Mouse (Mus musculus): ENCODE measurements at regions not wholly inside any gene's neighbourhood (a gene's known extent, or its start where the extent isn't known, plus 50 kb on each side); places are given as distances from the start of the nearest gene placed in this dataset.

DNA sequence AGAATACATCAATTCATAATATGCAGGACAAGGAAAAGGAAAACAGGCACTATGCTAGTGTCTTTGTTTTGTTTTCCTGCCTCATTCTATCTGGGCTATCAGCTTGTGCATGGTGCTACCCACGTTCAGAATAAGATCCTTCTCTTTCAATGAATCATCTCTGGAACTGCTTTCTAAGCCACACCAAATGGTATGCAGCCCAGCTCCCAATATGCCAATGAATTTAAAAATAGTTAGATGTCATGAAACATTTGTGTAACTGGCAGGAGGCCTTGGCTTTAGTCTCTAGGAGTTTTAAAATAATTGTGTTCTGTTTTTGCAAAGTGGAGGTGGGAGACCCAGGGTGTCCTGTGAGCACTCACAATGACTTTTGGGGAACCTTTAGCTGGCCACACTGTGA is 603.1 kb upstream of the Sema6d start:
- DNase-seq: no peak

DNA sequence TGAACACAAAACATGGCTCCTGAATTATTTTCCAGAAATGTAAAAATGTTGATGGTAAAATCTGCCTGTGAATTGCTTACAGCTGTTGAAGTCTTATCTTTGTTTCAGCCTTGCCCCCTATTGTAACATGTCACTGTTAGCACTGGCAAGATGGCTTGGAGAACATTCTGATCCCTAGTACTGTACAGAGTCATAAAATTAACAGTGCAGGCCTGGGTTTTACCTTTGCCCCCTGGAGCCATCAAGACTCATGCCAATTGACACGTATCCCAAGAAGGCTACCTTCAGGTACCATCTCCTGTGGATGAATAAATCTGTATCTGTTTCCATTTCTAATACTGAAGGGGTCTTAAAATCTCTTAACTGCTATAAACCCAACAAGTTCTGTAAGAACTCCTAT is 583.6 kb upstream of the Sema6d start:
- DNase-seq: no peak

DNA sequence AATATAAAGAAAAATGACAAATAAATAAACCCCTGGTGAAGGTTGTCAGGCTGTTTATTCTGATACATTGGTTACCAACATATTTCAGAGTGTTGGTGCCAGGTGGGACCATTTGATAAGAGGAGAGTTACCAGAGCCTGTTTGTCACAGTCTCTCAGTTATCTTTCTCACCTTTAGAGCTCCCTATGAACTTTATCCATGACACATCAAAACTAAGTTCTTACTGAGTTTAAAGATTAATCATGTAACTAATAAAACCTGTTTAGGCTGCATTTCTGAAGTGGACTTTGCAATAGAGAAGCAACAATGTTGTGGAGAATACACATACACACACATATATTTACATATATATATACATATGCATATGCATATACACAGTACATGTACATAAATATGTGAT is 582.7 kb upstream of the Sema6d start:
- DNase-seq: no peak

DNA sequence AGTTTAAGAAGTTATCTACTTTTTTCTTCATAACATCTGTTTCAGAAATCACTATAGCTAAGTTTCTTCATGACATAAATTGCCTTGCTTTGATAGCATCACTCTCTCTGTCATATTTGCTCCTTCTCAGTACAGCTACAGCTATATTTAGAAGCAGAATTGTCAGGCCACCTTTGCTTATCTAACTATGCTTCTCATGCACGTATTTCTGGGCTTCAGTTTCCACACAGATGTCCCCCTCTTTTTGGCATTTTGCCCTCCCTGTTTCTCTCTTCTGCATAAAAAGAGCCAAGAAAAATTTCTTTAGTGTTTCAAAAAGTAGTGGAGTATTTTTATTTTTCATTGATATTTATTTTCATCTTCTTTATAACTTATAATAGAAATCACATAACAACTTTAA is 560.9 kb upstream of the Sema6d start:
- no peak for DNase-seq

DNA sequence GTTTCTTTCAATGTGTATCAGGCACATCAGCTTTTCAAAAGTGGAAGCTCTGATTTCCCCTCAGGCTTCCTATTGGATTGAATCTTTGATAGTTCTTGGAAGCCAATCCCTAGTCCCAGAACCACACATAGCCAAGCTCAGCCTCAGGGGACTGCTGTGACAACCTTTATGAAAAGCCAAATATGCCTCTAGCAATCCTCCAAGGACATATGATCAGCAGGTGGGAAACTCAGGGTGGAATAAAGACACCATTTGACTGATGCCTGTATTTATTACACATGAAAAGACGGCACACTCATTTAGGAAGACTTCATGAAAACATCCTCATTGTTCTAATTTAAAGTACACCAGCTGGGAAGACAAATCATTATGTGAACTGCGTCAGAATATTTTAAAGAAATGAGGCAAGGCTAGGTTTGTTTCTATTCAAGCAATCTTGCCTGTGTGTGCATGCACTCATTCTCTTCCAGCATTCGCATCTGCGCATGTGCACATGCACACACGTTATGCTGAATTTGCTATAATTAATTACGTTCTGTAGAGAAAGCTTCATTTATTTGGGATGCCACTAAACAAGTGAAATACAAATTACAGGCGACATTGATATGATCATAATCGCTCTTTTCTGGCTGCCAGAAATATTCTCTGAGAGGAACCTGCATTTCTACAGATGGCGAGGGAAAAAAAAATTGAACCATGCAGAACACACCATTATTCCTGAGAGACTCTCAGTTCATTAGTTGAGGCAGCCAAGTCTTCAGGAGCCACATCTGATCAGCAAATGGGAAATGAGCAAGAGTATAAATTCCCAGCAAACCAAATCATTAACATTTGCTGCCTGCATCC is 556.6 kb upstream of the Sema6d start:
- no peak for DNase-seq

DNA sequence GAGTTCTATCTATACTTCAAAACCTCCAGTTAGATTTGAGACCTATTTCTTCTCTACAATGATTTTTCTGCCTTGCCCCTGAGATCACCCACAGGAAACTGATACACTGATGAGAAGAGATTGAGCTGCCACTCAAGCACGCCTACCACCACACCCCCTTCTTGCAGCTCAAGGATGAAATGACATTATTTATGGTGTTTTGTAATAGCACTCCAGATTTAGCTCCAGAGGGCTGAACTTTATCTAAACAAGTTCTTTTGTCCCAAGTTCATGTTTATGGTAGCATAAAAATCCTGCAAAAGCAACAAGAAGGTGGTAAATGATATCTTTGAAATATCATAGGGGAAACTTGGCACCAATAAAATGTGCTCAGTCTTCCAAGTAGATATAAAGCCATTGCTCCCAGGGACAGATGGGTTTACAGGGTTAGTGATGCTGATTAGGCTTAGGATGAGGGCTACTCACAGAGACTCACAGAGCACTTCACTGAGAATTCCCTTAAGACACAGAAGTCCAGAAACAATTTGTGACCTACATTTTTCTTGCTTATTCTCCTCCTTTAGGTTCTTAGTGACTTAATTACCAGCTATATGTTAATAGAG is 538.4 kb upstream of the Sema6d start:
- no peak for DNase-seq

DNA sequence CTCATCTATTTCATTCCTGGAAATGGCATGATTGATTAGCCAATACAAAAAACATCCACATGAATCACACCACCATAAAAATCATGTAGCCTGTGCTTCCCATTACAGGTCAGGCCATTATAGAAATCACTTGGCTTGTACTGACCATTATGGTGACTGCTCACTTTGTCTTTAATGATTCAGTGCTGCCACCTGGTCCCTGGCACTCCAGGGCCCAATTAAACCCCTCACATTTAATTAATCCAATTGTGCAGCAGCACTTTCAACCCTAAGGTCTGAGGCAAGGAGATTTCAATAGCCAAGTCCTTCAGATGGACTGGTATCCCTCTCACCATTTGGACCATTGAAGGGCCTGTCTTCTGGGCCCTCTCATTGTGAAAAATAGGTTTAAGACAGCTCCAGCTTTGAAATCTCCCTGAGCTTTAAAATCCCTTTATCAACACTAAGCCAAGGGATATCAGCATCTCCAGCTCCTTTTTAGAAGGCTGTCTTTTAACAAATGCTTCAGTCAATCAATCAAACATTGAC is 531.6 kb upstream of the Sema6d start:
- no peak for DNase-seq

Data from cerebellum, adult 9-10 months (tissue).